Mouse (Mus musculus): Measurements from ENCODE around the gene Nubpl. TPM values are rescaled to one million over a fixed set of nuclear protein-coding genes. Genes with fewer than 3 reads are reported as not detected.
A peak's percentile ranks its signal among the peaks of the same experiment; 100 is the strongest.
"Not testable (repeated sequence)": the region's sequence is repeated elsewhere in the genome, so short reads cannot be mapped to it uniquely, and the experiment has no call there.

The Nubpl gene
- 1 to 10 TPM; 5.2 to 5.7 TPM for total RNA-seq (2021)
- long read RNA-seq, experiment 1 = 0 reads
- long read RNA-seq, experiment 2, partial matches to known transcripts = 0 of 3 reads
- long read RNA-seq, experiment 2, other reads (novel, unspliced or antisense) = 1 of 3 reads

DNA sequence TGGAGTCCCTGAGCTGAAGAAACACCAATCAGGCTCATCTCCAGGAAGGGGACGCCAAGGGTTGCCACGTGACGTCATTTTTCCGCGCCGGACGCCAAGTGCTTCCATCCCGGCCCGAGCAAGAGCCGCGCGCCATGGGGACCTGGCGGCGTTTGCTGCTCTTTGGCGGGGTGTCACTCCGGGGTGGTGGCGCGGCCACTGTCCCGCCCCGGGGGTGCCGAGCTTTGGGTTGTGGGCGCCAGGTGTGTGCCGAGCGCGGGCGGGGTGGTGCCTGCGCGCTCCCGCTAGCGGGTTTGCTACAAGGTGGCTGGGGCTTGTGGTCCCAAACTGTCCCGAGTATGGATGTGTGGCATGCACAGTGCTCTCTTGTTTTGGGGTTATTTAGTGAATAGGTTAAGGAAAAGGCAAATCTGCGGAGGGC, at the start of gene Nubpl:
Gene Nubpl, plus strand, starts transcription at position 88 of the 421 bp plus-strand sequence.
- DNase-seq (ENCODE audit: low spot score in 2 of 2) = peak; percentile 92 to 98
- peak within 1 kb of the TSS; percentile 92 for H3K27ac ChIP-seq
- peak within 1 kb of the TSS; percentile 76 for H3K4me3 ChIP-seq
- TF ChIP-seq CTCF (conservative IDR thresholded peaks at IDR 0.05) = 0 out of 2 replicates have a peak, but pooled peaks have one; percentile 7

- TF ChIP-seq CTCF (conservative IDR thresholded peaks at IDR 0.05) = no peak
- no peak overlapping the region for H3K4me3 ChIP-seq
- no peak overlapping the region for H3K27ac ChIP-seq
Measured at GRCm38 (mm10) chr12:52049324-52049723, 48.2 kb upstream of the Nubpl start.

DNA sequence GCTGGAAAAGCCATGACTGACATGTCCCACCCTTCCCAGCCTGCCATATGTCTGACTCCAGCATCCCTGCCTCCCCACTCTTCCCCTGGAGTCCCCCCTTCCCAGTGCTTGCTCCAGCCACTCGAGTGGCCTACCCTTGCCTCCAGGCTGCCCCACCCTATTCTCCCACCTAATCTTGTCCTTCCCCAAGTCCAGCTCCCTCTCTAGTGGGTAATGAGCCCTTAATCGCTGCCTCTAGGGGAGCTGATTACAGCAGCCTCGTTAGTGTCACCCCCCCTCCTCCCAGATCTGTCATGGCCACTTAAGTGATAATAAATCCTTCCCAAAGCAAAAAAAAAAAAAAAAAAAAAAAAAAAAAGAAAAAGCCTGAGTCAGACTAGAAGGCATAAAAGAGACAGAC, 18.2 kb upstream of the Nubpl start:
- H3K27ac ChIP-seq; H3K4me3 ChIP-seq; DNase-seq (ENCODE audit: low spot score in 2 of 2): not testable (repeated sequence)

More at GRCm38 (mm10) chr12:52049324-52049723, 48.2 kb upstream of the Nubpl start:
- no peak for DNase-seq (ENCODE audit: low spot score in 2 of 2)

DNA sequence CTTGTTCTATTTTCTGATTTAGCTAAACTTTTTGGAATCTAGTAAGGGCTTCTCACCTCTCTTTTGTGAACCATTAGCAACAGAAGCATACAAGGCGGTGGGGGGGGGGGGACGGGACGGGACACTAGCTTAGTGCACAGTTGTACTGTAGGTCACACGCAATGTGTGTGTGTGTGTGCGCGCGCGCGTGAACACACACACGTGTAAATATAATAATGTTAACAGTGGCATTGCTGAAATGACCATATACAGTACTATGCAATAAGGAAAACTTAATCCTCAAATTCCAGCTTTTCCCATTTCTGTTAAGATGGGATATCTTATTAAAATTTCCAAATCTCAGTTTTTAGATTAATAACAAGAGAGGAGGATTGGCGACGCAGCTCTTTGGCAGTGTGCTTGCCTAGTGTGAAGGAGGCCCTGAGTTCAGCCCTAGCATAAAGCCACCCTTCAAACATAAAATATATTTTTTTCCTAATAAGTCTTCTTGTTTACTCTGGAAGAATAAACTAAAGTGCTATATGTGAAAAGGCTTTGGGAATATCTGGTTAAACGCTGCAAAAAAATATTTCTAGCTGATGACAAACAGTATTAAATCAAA, 388 bp upstream of the Nubpl start:
- peak overlapping the region; percentile 76 for H3K4me3 ChIP-seq
- no peak for DNase-seq (ENCODE audit: low spot score in 2 of 2)
- TF ChIP-seq CTCF (conservative IDR thresholded peaks at IDR 0.05) = no peak
- H3K27ac ChIP-seq = peak overlapping the region; percentile 92

- no peak for TF ChIP-seq CTCF (conservative IDR thresholded peaks at IDR 0.05)
- Histone ChIP-seq H3K27ac (peak overlapping the region; percentile 4; the same call in 1 of the 2 replicates), H3K4me3 (no peak overlapping the region)
- no peak for DNase-seq (ENCODE audit: low spot score in 2 of 2)
Measured at GRCm38 (mm10) chr12:52120276-52120675, 22.7 kb downstream of the Nubpl start.

GRCm38 (mm10) chr12:52126407-52126806, 28.9 kb downstream of the Nubpl start:
- no peak for DNase-seq (ENCODE audit: low spot score in 2 of 2)
- no peak for TF ChIP-seq CTCF (conservative IDR thresholded peaks at IDR 0.05)

DNA sequence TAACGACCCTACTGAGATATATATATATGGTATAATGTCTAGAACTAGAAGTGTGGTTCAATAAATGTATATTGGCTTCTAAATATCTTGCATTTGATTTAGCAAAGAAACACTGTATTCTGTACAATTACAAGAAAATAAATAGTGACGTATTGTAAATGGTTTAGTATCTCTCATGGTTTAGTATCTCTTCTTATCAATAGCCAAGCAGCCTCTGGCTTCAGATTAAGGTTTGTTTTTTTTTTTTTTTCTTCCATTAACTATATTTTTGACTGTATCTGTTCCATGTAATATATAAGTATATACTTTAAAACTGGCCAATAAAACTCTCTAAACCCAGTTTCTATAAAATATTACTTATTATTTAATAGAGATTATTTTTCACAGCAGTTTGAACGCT, 31.5 kb downstream of the Nubpl start:
- DNase-seq (ENCODE audit: low spot score in 2 of 2) = no peak
- no peak overlapping the region for H3K27ac ChIP-seq
- no peak for TF ChIP-seq CTCF (conservative IDR thresholded peaks at IDR 0.05)
- no peak overlapping the region for H3K4me3 ChIP-seq

More at GRCm38 (mm10) chr12:52126407-52126806, 28.9 kb downstream of the Nubpl start:
- Histone ChIP-seq H3K4me3 (no peak overlapping the region), H3K27ac (no peak overlapping the region)

GRCm38 (mm10) chr12:52132256-52132655, 34.7 kb downstream of the Nubpl start:
- H3K27ac ChIP-seq = no peak overlapping the region
- H3K4me3 ChIP-seq = peak overlapping the region; percentile 3; the same call in 1 of the 2 replicates
- TF ChIP-seq CTCF (conservative IDR thresholded peaks at IDR 0.05) = no peak
- DNase-seq (ENCODE audit: low spot score in 2 of 2) = no peak

GRCm38 (mm10) chr12:52138296-52138695, 40.8 kb downstream of the Nubpl start:
- Histone ChIP-seq H3K4me3 (no peak overlapping the region), H3K27ac (no peak overlapping the region)
- DNase-seq (ENCODE audit: low spot score in 2 of 2) = no peak
- TF ChIP-seq CTCF (conservative IDR thresholded peaks at IDR 0.05) = no peak

GRCm38 (mm10) chr12:52146639-52147038, 49.1 kb downstream of the Nubpl start:
- no peak for TF ChIP-seq CTCF (conservative IDR thresholded peaks at IDR 0.05)
- H3K4me3 ChIP-seq = no peak overlapping the region
- no peak for DNase-seq (ENCODE audit: low spot score in 2 of 2)
- H3K27ac ChIP-seq = no peak overlapping the region

DNA sequence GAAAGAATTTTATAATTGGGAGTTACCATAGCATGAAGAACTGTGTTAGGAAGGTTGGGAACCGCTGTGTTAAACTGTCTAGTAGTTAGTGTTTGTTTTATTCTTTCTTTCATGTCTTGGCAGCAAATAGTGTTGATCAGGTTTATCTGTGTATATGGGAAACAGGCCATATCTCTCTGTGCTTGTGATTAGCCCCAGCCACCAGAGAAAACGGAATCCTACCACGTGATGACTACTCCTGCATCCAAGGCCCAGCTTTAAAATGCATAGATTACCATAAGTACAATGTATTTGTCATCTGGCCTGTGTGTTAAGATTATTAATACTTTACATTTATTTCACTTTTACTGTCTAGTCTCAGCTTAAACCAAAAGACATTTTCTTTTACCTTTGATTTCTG, 51.9 kb downstream of the Nubpl start:
- no peak for DNase-seq (ENCODE audit: low spot score in 2 of 2)
- Histone ChIP-seq H3K27ac (no peak overlapping the region), H3K4me3 (no peak overlapping the region)
- TF ChIP-seq CTCF (conservative IDR thresholded peaks at IDR 0.05) = no peak

GRCm38 (mm10) chr12:52152071-52152470, 54.5 kb downstream of the Nubpl start:
- TF ChIP-seq CTCF (conservative IDR thresholded peaks at IDR 0.05) = 0 out of 2 replicates have a peak, but pooled peaks have one; percentile 7
- H3K4me3 ChIP-seq = no peak overlapping the region
- no peak overlapping the region for H3K27ac ChIP-seq
- no peak for DNase-seq (ENCODE audit: low spot score in 2 of 2)

GRCm38 (mm10) chr12:52154906-52155305, 57.4 kb downstream of the Nubpl start:
- no peak overlapping the region for H3K27ac ChIP-seq
- no peak overlapping the region for H3K4me3 ChIP-seq
- no peak for TF ChIP-seq CTCF (conservative IDR thresholded peaks at IDR 0.05)
- DNase-seq (ENCODE audit: low spot score in 2 of 2) = no peak

DNA sequence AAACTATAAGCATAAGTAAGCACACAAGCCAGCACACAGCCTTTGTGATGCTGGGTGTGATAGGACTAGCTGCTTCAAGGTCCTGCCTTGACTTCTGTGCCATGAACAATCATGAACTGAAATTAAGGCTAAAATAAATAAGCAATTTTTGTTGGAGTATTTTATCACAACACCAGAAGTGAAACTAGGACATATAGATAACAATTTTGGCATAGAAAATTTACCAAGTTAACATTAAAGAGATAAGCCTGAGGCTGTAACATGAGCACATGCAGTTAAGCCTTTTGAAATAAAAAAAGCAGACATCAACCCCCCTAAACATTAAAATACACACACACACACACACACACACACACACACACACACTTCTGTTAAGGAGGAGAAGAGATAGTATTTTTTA, 66.9 kb downstream of the Nubpl start:
- DNase-seq (ENCODE audit: low spot score in 2 of 2) = no peak
- Histone ChIP-seq H3K27ac (no peak overlapping the region), H3K4me3 (no peak overlapping the region)
- no peak for TF ChIP-seq CTCF (conservative IDR thresholded peaks at IDR 0.05)
